Mouse (Mus musculus): ENCODE data around the gene Tmprss5. TPM values are rescaled to one million over a fixed set of nuclear protein-coding genes. Genes with fewer than 3 reads are reported as not detected.

The Tmprss5 gene
- total RNA-seq (2023) = not detected in 2 replicates

GRCm38 (mm10) chr9:49081107-49081506 is at the start of gene Tmprss5:
Gene Tmprss5, plus strand, starts transcription at chr9:49081260.

GRCm38 (mm10) chr9:49055333-49056205 is 25.5 kb upstream of the Tmprss5 start, which contains the start of gene Zw10:
Gene Zw10, plus strand, starts transcription at chr9:49055613.

Other genes starting within 250 kb of the Tmprss5 start
- gene Zbtb16, start 245.0 kb upstream of the Tmprss5 start, total RNA-seq (2023) = 6.8 and 7.8 TPM in 2 replicates
- gene Htr3a, start 170.2 kb upstream of the Tmprss5 start, total RNA-seq (2023) = not detected in 2 replicates
- not detected in 2 replicates for gene Htr3b, start 116.3 kb upstream of the Tmprss5 start, total RNA-seq (2023)
- 7.9 and 15.0 TPM in 2 replicates for gene Usp28, start 95.9 kb upstream of the Tmprss5 start, total RNA-seq (2023)
- 19.4 and 22.2 TPM in 2 replicates for gene Zw10, start 25.6 kb upstream of the Tmprss5 start, total RNA-seq (2023)
- gene Gm4894, start 169.3 kb downstream of the Tmprss5 start, total RNA-seq (2023) = not detected in 2 replicates

Measured in neutrophil, adult 65 days (primary cell).